Mouse (Mus musculus) embryonic facial prominence, embryonic 15.5 days (tissue): Measurements from ENCODE around the gene Dmrt3. TPM values are rescaled to one million over a fixed set of nuclear protein-coding genes. Genes with fewer than 3 reads are reported as not detected.
A peak's percentile ranks its signal among the peaks of the same experiment; 100 is the strongest.

Experiments
- ATAC-seq: fragments of 200-750 bp; cut with Nextera tagmentation; 2 replicates; pipeline ENCODE4 v1.8.0; 2017; ENCODE audit warnings: low read depth, moderate TSS enrichment; ENCODE audit not compliant: insufficient number of reproducible peaks, low FRiP score, low TSS enrichment
- H3K27ac ChIP-seq: fragments of 300-500 bp; sonication (generic); replicated peaks from 2 replicates; pipeline ENCODE4 v1.5.1; 2015; ENCODE audit warnings: mild to moderate bottlenecking, inconsistent platforms
- H3K27me3 ChIP-seq: fragments of 300-500 bp; sonication (generic); 2 replicates; pipeline ENCODE4 v1.6.1; 2015; ENCODE audit warnings: inconsistent platforms
- H3K36me3 ChIP-seq: fragments of 300-500 bp; sonication (generic); 2 replicates; pipeline ENCODE4 v1.6.1; 2015; ENCODE audit warnings: mild to moderate bottlenecking, inconsistent platforms
- H3K4me1 ChIP-seq: fragments of 300-500 bp; sonication (generic); 2 replicates; pipeline ENCODE4 v1.6.1; 2015; ENCODE audit warnings: inconsistent platforms
- H3K4me2 ChIP-seq: fragments of 300-500 bp; sonication (generic); replicated peaks from 2 replicates; pipeline ENCODE4 v1.6.1; 2015; ENCODE audit warnings: mild to moderate bottlenecking, inconsistent platforms
- H3K4me3 ChIP-seq: fragments of 300-500 bp; sonication (generic); replicated peaks from 2 replicates; pipeline ENCODE4 v1.5.1; 2015; ENCODE audit warnings: mild to moderate bottlenecking, inconsistent platforms
- H3K9ac ChIP-seq: fragments of 300-500 bp; sonication (generic); 2 replicates; pipeline ENCODE4 v1.6.1; 2015; ENCODE audit warnings: inconsistent platforms
- H3K9me3 ChIP-seq: fragments of 300-500 bp; sonication (generic); replicated peaks from 2 replicates; pipeline ENCODE4 v1.6.1; 2016; ENCODE audit warnings: inconsistent platforms
- WGBS: fragments of 180-500 bp; shearing (Covaris S2); methylation state at CpG from one replicate; pipeline ENCODE4 v1.1.7; 2015; 5-methylcytosine and 5-hydroxymethylcytosine counted together
- polyA plus RNA-seq: library from polyadenylated mRNA; unstranded; fragments of >200 nt; fragmentation: Nextera tagmentation; extraction: Ambion mirVana; gene quantifications from 2 replicates; pipeline ENCODE4 v1.2.1, GENCODE M21; 2015

The Dmrt3 gene
- polyA plus RNA-seq, 1 experiment from 2014 or later: 4.2 TPM

DNA sequence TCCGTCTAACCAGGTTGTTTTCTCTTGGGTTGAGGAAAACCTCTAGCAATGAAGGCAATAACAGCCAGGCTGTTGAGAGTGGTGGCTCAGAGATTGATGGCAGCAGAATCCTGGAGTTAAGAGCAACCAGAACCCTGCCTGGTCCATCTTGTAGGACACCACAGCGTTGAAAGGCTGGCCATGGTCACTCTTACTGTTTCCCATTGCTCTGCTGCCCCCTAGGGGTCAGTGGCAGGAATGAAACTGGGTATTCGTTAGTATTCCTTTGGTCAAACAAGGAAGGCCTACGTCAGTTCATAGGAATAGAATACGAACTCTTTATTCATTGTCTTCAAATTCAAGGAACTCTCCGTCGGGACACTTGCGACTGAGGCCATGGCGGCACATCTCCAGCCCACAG lies 18.4 kb downstream of the Dmrt3 start:
- 14% methylated on average over 9 of the region's 9 CpGs for WGBS
- no peak overlapping the region for H3K4me3 ChIP-seq
- H3K9ac ChIP-seq: no peak overlapping the region
- H3K27ac ChIP-seq: no peak overlapping the region
- no peak overlapping the region for H3K4me2 ChIP-seq
- peaks cover 52% of the 10 kb centered on the region for H3K27me3 ChIP-seq
- H3K4me1 ChIP-seq: no peaks in the 10 kb centered on the region; the same call in 1 of the 2 replicates
- no peak for ATAC-seq
- no peaks in the 10 kb centered on the region for H3K9me3 ChIP-seq
- no peaks in the 10 kb centered on the region for H3K36me3 ChIP-seq

DNA sequence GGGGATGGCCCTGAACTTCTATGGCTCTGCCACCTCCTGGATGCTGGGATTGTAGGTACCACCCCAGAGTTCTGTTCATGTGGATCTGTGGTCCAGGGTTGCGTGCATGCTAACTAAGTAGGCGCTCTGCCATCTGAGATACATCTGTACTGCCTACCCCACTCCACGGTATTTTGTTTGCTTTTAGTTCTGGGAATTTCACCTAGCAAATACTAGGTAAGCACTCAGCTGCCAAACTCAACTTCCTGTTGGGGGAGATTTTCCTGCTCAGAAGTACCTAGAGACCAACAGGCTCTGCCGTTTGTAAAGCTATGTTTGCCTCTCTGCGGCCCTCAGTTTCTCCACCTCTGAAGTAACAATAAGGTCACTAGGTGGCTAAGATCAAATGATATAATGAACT lies 25.0 kb downstream of the Dmrt3 start:
- Histone ChIP-seq H3K4me3 (no peak overlapping the region), H3K27ac (no peak overlapping the region), H3K9ac (no peak overlapping the region), H3K9me3 (no peaks in the 10 kb centered on the region), H3K36me3 (no peaks in the 10 kb centered on the region), H3K27me3 (peaks cover 4% of the 10 kb centered on the region), H3K4me1 (peaks cover 4% of the 10 kb centered on the region; the same call in 1 of the 2 replicates), H3K4me2 (no peak overlapping the region; the same call in 1 of the 2 replicates)
- WGBS: 73% methylated on average over 5 of the region's 5 CpGs
- no peak for ATAC-seq

DNA sequence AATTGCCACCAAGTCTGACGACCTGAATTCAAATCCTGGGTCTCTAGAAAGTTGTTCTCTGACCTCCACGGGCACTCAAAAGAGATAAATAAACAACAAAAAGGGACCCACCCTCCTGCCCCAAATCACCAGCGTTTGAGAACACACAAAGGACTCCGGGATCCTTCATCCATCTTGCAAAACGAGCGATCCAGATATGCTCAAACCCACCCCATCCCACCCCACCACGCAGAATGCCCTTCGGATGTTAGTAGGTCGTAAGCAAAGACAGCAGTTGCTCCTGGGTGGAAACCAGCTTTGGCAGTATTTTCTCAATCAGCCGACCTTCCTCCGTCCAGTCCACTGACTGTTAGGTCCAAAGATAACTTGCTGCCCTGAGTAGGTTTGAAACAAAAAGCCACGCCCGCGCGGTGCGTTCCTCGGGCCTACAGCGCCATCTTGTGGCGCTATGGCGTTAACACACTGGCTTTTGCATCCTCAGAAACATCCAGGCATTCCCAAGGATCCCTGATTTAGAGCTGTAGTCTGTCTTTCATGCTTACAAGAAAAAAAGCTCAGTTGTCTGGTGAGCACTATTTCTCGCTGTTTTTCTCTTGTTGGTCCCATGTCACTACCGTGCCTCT lies 25.6 kb downstream of the Dmrt3 start:
- Histone ChIP-seq H3K9ac (no peak overlapping the region), H3K27ac (no peak overlapping the region), H3K4me2 (peak overlapping the region; percentile 54), H3K36me3 (no peaks in the 10 kb centered on the region), H3K4me3 (peak overlapping the region; percentile 38), H3K4me1 (peaks cover 4% of the 10 kb centered on the region; the same call in 1 of the 2 replicates), H3K27me3 (no peaks in the 10 kb centered on the region), H3K9me3 (no peaks in the 10 kb centered on the region)
- no peak; the same call in 1 of the 2 replicates for ATAC-seq
- WGBS: 14% methylated on average over 22 of the region's 22 CpGs

DNA sequence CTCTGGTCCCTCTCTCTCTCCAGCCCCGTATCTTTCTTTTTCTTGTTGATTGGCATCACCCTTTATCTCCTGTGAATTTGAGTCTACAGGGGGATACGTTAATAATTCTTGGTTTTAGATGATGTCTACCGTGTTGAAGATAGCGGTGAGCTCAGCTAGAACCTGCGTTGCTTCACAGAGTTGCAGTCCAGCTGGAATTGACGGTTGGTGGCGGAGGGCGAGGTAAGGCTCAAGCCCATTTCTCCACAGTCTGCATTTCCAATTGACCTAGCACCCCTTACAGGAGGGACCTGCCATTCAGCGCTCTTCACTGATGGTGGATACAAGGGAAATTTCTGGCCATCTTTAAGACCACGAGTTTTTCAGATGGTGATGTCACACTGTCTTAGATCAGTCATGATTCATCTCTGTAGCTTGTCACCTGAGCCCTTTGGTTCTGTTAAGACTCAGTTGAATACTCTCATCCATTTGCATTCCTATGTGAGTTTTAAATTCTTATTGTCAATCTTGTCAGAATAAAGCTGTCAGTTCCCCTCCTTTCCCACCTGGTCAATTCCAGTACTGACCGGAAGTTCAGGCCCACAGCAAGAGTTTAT lies 28.8 kb downstream of the Dmrt3 start:
- ATAC-seq: no peak
- no peaks in the 10 kb centered on the region for H3K27me3 ChIP-seq
- 74% methylated on average over 11 of the region's 11 CpGs for WGBS
- H3K9me3 ChIP-seq: no peaks in the 10 kb centered on the region
- H3K27ac ChIP-seq: no peak overlapping the region
- peaks cover 4% of the 10 kb centered on the region; the same call in 1 of the 2 replicates for H3K4me1 ChIP-seq
- no peak overlapping the region for H3K4me2 ChIP-seq
- H3K9ac ChIP-seq: no peak overlapping the region
- no peak overlapping the region for H3K4me3 ChIP-seq
- no peaks in the 10 kb centered on the region for H3K36me3 ChIP-seq

DNA sequence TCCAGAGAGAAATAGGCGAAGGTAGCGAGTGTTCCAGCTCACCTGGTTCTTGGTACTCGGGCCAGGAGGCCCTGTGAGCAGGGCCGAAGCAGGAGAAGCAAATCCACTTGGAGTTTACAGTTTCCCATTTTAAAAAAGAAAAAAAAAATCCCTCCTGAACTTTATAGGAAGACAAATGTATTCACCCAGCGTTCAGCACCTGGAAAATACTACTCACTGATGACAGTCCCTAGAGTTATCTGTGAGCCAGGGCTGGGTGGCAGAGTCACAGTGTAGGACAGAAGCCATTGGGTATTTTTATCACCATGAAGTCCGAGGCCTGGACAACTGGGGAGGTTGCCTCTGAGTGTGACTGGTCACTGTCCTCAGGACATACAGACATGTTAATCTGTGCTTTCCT lies 31.7 kb downstream of the Dmrt3 start:
- 87% methylated on average over 6 of the region's 6 CpGs for WGBS
- H3K27ac ChIP-seq: no peak overlapping the region
- ATAC-seq: no peak
- H3K4me3 ChIP-seq: no peak overlapping the region
- H3K27me3 ChIP-seq: no peaks in the 10 kb centered on the region
- H3K4me2 ChIP-seq: no peak overlapping the region
- H3K4me1 ChIP-seq: no peaks in the 10 kb centered on the region
- H3K9ac ChIP-seq: no peak overlapping the region
- H3K36me3 ChIP-seq: no peaks in the 10 kb centered on the region
- H3K9me3 ChIP-seq: no peaks in the 10 kb centered on the region

DNA sequence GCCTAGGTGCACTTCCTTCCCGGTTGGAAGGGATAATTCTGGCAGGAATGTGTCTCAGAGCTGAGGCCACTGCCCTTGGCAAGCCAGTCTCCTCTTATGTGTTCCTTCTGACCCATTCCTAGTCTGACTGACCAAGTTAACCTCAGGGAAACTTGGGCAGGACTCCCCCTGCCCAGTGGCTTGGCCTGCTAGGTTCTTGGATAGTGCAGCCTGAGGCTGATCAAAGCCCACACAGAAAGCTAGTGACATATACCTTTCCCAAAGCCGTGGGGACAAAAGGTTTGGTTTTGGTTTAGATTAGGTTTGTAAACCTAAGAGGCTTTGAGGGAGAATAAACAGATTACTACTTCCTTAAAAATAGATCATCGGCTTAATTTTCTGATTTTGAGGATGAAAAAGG lies 37.0 kb downstream of the Dmrt3 start:
- Histone ChIP-seq H3K9me3 (no peaks in the 10 kb centered on the region), H3K4me2 (no peak overlapping the region), H3K27me3 (no peaks in the 10 kb centered on the region; the same call in 1 of the 2 replicates), H3K9ac (no peak overlapping the region), H3K4me1 (no peaks in the 10 kb centered on the region), H3K27ac (no peak overlapping the region), H3K36me3 (no peaks in the 10 kb centered on the region), H3K4me3 (no peak overlapping the region)
- no peak for ATAC-seq
- 59% methylated on average over 3 of the region's 3 CpGs for WGBS

DNA sequence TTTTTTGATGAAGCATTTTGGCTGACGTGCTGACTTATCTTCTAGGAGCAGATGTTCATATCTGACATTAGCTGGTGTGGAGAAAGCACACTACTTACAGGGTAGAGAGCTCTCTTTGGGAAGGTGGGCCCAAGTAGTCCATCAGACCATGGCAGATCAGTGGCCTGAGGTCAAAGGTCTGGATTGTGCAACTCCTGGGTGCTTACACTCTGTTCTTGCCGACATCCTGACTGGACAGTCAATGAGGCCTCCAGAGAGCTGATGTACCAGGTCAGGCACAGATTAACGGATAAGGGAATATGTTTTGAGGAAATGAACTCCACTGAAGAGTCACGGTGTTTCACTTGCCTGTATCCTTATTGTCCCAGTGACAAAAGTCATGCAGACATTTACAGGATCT lies 38.6 kb downstream of the Dmrt3 start:
- H3K9ac ChIP-seq: no peak overlapping the region
- H3K9me3 ChIP-seq: no peaks in the 10 kb centered on the region
- ATAC-seq: no peak
- no peaks in the 10 kb centered on the region; the same call in 1 of the 2 replicates for H3K27me3 ChIP-seq
- no peak overlapping the region for H3K4me3 ChIP-seq
- H3K4me2 ChIP-seq: no peak overlapping the region
- WGBS: 64% methylated on average over 4 of the region's 4 CpGs
- H3K27ac ChIP-seq: no peak overlapping the region
- H3K36me3 ChIP-seq: no peaks in the 10 kb centered on the region
- H3K4me1 ChIP-seq: no peaks in the 10 kb centered on the region

DNA sequence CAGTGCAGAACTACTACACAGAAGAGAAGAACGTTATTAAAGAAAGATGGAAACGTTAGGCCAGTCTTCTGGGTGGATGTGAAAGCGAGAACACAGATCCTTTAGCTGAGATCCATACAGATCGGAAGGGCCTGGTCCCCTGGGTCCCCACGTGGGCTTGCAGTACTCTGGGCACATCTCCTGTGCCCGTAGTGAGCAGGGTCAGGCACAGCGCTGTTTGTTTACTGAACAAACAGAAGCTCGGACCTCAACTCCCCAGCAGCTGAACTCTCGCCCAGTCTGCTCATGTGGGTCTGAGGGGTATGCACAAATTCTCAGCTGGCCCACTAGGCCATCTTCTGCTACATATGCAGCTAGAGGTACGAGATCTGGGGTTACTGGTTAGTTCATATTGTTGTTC lies 40.4 kb downstream of the Dmrt3 start:
- Histone ChIP-seq H3K27me3 (no peaks in the 10 kb centered on the region; the same call in 1 of the 2 replicates), H3K9me3 (no peaks in the 10 kb centered on the region), H3K27ac (no peak overlapping the region), H3K4me1 (peaks cover 12% of the 10 kb centered on the region), H3K9ac (no peak overlapping the region), H3K4me3 (no peak overlapping the region), H3K4me2 (no peak overlapping the region), H3K36me3 (no peaks in the 10 kb centered on the region)
- no peak for ATAC-seq
- WGBS: 78% methylated on average over 10 of the region's 10 CpGs

DNA sequence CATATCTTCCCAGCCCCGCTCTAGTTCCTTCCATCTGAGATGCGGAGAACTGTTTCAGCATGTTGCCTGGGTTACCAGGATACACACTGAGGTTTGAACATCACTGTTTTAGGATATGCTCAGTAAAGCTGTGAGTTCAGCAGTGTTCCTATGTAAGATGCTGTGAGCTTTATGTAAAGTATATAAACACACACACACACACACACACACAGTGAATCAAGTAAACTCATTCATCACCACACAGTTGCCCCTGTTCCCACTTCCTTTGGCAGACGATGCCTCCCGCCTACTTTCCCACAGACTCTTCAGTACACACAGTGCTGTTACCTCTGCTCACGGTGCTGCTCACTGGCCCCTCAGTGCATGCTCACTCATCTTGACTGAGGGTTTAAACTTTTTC lies 42.5 kb downstream of the Dmrt3 start:
- ATAC-seq: no peak
- H3K4me1 ChIP-seq: peaks cover 12% of the 10 kb centered on the region
- no peak overlapping the region for H3K27ac ChIP-seq
- H3K9me3 ChIP-seq: no peaks in the 10 kb centered on the region
- H3K36me3 ChIP-seq: no peaks in the 10 kb centered on the region
- no peaks in the 10 kb centered on the region; the same call in 1 of the 2 replicates for H3K27me3 ChIP-seq
- H3K4me2 ChIP-seq: no peak overlapping the region
- H3K4me3 ChIP-seq: no peak overlapping the region
- WGBS: 64% methylated on average over 5 of the region's 5 CpGs
- no peak overlapping the region for H3K9ac ChIP-seq

DNA sequence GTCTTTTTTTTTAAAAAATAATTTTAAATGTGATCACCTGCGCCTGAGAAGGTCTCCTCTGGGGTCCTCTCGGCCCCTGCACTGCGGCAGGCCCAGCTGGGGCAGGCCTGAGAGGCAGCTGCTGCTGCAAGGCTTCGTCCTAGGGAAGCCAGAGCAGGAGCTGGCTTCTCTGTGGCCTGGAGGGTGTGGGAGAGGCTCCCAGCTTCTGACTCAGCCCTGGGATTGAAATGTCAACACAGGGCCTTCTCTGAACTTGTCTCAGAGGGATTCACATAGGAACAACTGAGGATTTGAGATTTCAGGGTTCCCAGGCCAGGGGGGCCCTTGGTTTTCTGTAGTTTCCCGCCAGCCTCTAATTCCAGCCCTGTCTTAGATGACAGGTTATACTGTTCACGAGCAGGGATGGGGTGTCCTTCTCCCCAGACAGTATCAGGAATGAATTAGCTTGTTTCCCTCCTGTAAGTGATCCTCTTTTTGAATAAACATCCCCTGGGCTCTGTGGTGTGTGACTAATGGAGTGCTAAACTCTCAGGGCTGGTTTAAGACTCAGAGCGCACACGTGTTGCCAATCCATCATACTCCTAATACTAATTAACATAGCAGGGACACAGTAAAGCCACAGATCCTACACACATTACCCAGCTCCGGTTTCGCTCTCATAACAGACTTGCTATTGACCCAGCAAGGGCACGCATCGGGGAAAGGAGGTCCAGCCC lies 44.1 kb downstream of the Dmrt3 start:
- peak overlapping the region; percentile 58; the same call in 1 of the 2 replicates for H3K27ac ChIP-seq
- 27% methylated on average over 12 of the region's 12 CpGs for WGBS
- H3K27me3 ChIP-seq: no peaks in the 10 kb centered on the region
- H3K4me3 ChIP-seq: no peak overlapping the region
- no peak overlapping the region for H3K9ac ChIP-seq
- H3K9me3 ChIP-seq: no peaks in the 10 kb centered on the region
- H3K4me1 ChIP-seq: peaks cover 12% of the 10 kb centered on the region
- peak; percentile 79 for ATAC-seq
- no peaks in the 10 kb centered on the region for H3K36me3 ChIP-seq
- H3K4me2 ChIP-seq: no peak overlapping the region

DNA sequence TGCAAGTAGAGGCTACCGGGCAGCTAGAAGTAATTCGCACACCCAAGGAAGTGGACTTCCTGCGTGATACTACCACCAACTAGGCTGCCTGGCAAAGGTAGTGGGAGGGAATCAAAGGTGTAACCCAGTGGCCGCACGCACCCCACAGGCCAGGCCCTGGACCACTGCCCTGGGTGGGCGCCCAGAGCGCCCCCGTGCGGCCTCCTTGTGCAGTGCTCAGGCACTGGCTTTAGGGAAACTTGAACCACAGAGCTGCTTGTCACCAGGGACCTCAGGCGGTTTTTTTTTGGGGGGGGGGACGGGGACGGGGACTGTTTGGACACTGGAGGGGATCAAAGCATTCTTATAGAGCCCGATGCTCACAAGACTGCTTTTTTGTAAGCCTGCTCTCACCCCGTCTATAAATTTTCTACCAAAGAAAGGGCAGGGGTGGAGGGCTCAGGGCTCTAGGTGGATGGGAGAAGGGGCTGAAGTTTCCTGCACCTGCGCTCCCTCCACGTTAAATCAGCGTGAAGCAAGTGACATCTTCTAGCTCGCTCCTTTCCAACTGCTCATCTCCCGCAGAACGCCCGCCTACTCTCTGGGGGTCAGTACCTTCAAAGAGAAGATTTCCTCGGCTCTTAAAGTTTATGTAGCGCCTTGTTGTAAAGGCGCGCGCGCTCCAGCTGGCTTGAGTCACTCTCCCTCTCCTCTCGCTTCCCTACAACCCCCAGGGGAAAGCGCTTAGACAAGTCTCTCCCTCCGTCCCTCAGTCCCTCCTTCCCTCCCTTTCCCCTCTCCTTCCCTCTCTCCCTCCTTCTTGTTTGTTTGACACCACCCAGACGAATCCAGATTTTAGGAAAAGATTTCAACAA lies 55.6 kb downstream of the Dmrt3 start:
- no peak overlapping the region for H3K27ac ChIP-seq
- no peak for ATAC-seq
- no peak overlapping the region for H3K9ac ChIP-seq
- no peak overlapping the region for H3K4me3 ChIP-seq
- WGBS: 6% methylated on average over 31 of the region's 31 CpGs
- H3K4me2 ChIP-seq: peak overlapping the region; percentile 25
- H3K9me3 ChIP-seq: no peaks in the 10 kb centered on the region
- H3K4me1 ChIP-seq: peaks cover 9% of the 10 kb centered on the region
- no peaks in the 10 kb centered on the region for H3K36me3 ChIP-seq
- peaks cover 73% of the 10 kb centered on the region for H3K27me3 ChIP-seq
